Mouse (Mus musculus) testis, adult 2 months (tissue): Measurements from ENCODE around the gene Arl15.

Experiments used
- CTCF ChIP-seq: fragments of 200-500 bp; IDR thresholded peaks from 2 replicates; pipeline ENCODE4 v1.5.1; 2012; ENCODE audit warnings: low read depth, mild to moderate bottlenecking, inconsistent platforms, low read length, moderate library complexity; ENCODE audit not compliant: control insufficient read depth, insufficient read depth, insufficient replicate concordance
- POLR2A ChIP-seq: fragments of 200-500 bp; IDR thresholded peaks from 2 replicates; pipeline ENCODE4 v1.6.1; 2012; ENCODE audit warnings: low read depth, mild to moderate bottlenecking, inconsistent platforms, low read length, moderate library complexity; ENCODE audit not compliant: control insufficient read depth

GRCm38 (mm10) chr13:113882959-113883358 lies 88.7 kb downstream of the Arl15 start:
- no peak for TF ChIP-seq CTCF
- TF ChIP-seq POLR2A = no peak
